Mouse (Mus musculus): Measurements from ENCODE around the gene 2410015M20Rik. TPM values are rescaled to one million over a fixed set of nuclear protein-coding genes. Genes with fewer than 3 reads are reported as not detected.

2410015M20Rik gene
- polyA plus RNA-seq (2012; rRNA removed): 107 and 117 TPM in 2 replicates

DNA sequence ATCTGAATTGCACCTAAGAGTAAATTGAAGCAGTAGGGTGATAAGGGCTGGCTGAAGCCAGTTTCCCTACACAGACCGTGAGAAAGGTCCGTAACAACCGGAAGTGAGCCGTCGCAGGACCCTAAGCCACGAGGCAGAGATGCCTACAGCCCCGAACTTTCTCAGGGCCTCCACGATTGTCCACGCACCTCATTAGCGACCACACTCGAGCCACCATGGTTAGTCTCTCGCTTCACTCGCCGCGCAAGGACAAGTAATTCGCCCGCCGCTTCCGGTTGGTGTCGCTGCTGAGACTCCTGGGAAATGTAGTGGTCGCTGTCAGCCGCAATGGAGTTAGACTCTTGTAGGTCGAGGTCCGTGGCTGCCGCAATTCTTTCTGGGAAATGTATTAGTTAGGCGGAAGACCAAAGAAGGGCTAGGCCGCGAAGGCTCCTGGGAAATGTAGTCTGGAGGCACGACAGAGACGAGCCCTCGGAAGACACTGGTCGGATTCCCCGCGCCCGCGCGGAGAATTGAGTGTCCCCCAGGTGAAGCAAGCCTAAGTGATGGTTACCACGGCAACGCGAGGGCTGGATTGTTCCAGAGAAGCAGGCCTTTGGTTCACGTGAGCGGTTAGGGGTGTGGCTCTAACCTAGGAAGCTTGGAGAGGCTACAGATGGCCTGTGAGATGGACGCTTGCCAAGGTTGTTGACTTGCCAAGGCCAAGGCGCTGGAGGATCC lies at the start of gene 2410015M20Rik:
2410015M20Rik (minus strand) TSS at position 320 of the 720 bp plus-strand sequence.

GRCm38 (mm10) chr17:56627530-56628277 lies 18.1 kb upstream of the 2410015M20Rik start, which contains the start of gene Catsperd:
Gene Catsperd, plus strand, starts transcription at chr17:56628143.

DNA sequence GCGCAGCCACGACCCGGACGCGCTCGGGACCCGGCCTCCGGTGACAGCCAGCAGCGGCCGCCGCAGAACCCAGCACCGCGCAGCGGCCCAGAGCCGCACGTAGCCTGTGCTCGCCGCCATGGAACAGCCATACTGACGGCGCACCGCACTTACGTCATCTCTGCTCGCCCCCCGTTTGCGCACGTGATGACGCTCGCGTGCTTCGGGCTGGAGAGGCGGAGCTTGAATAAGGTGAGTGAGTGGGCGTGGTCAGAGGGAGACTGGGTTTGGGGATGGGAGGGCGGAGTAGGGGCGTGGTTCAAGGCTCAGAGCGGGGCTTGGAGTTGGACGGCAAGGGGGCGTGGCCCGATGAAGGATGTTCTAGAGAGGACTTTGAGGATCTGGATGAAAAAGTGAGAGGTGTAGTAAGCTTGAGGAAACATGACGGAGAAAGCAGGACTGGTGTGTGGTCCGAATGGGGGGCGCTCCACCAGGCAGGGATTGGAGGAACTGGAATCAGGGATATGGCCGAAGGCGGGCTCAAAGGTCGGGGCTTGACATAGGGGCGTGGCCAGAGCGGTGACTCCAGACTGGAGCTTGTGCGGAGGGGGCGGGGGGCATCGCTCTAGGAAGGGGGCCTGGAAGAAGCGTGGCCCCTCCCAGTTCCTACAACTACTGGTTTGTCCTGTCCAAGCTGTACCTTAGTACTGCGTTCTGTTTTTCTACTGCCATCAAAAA lies 17.3 kb upstream of the 2410015M20Rik start, which contains the start of gene Lonp1:
Lonp1 (minus strand) TSS at position 134 of the 717 bp plus-strand sequence.

GRCm38 (mm10) chr17:56613236-56613844 lies 3.8 kb upstream of the 2410015M20Rik start, which contains the start of gene Rpl36:
Gene Rpl36, plus strand, starts transcription at chr17:56613416.

DNA sequence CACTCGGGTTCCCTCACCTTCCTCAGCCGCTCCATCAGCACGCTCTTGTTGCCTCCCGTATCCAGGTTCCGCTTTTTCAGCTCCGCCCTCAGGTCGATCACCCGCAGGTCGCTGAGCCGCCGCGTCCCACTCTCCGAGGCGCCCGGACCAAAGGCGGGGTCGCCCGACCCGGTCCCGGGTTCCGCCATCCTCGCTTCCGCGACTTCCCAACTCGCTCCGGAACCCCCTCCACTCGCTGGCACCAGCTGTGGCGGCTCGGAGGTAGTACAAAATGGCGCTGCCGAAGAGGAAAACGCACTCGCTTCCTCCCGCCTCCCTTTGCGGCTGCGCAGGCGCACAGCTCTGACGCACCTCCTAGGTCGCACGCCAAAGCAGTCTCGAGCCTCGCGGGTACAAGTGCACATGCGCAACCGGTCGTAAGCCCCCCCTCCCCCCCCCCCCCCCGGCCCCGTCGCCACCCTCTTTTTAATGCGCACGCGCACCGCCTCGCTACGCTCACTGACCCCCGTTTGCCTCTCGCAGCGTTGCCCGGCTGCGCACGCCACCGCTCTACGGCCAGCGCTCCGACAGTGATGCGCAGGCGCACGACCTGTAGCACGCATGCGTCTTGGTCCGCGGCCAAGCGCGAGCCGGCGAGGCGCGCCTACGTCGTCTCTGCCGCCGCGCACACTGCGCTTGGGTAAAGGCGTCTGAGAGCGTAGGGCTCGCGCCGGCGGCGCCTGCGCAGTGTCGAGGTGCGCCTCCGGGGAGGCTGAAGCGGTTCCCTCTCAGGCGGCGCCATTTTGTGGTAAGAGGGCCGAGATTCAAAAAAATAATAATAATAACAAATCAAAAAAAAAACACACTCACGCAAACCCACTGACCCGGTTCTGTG lies 25.1 kb downstream of the 2410015M20Rik start, which contains the start of the genes Safb2 and Safb:
Safb2 (minus strand) TSS at position 329 of the 874 bp plus-strand sequence.
Safb (plus strand) TSS at position 569 of the 874 bp plus-strand sequence.

Other genes starting within 250 kb of the 2410015M20Rik start
- 949 and 1,105 TPM in 2 replicates for gene Ptprs, start 133.3 kb downstream of the 2410015M20Rik start, polyA plus RNA-seq (2012; rRNA removed)
- gene Znrf4, start 97.3 kb downstream of the 2410015M20Rik start, polyA plus RNA-seq (2012; rRNA removed): not detected in 2 replicates
- 2.2 and 2.3 TPM in 2 replicates for gene Gm20219, start 55.4 kb downstream of the 2410015M20Rik start, polyA plus RNA-seq (2012; rRNA removed)
- 70.2 and 80.7 TPM in 2 replicates for gene Safb2, start 25.2 kb downstream of the 2410015M20Rik start, polyA plus RNA-seq (2012; rRNA removed)
- 111 and 125 TPM in 2 replicates for gene Safb, start 24.9 kb downstream of the 2410015M20Rik start, polyA plus RNA-seq (2012; rRNA removed)
- gene Rpl36, start 3.6 kb upstream of the 2410015M20Rik start, polyA plus RNA-seq (2012; rRNA removed): 1,742 and 1,826 TPM in 2 replicates
- gene Lonp1, start 17.1 kb upstream of the 2410015M20Rik start, polyA plus RNA-seq (2012; rRNA removed): 73.6 and 76.2 TPM in 2 replicates
- 3.9 and 4.6 TPM in 2 replicates for gene Catsperd, start 18.4 kb upstream of the 2410015M20Rik start, polyA plus RNA-seq (2012; rRNA removed)
- 137 and 142 TPM in 2 replicates for gene Ranbp3, start 63.5 kb upstream of the 2410015M20Rik start, polyA plus RNA-seq (2012; rRNA removed)
- gene Ndufa11, start 108.0 kb upstream of the 2410015M20Rik start, polyA plus RNA-seq (2012; rRNA removed): 297 and 335 TPM in 2 replicates
- 16.2 and 17.9 TPM in 2 replicates for gene Vmac, start 108.3 kb upstream of the 2410015M20Rik start, polyA plus RNA-seq (2012; rRNA removed)
- gene Nrtn, start 147.8 kb upstream of the 2410015M20Rik start, polyA plus RNA-seq (2012; rRNA removed): 4.3 and 4.5 TPM in 2 replicates
- gene Dus3l, start 155.0 kb upstream of the 2410015M20Rik start, polyA plus RNA-seq (2012; rRNA removed): 192 and 196 TPM in 2 replicates
- 2.1 and 2.4 TPM in 2 replicates for gene Prr22, start 160.5 kb upstream of the 2410015M20Rik start, polyA plus RNA-seq (2012; rRNA removed)
- 3.2 and 3.9 TPM in 2 replicates for gene Rfx2, start 221.2 kb upstream of the 2410015M20Rik start, polyA plus RNA-seq (2012; rRNA removed)

Measured in central nervous system, embryonic 18 days (tissue).